Mouse (Mus musculus) right cerebral cortex, adult 18-20 months (tissue): Measurements from ENCODE around the gene Fam81a.

Experiments used
- DNase-seq: peaks from one replicate; pipeline ENCODE4 v3.0.0; 2022; ENCODE audit warnings: mixed read lengths

The Fam81a gene

DNA sequence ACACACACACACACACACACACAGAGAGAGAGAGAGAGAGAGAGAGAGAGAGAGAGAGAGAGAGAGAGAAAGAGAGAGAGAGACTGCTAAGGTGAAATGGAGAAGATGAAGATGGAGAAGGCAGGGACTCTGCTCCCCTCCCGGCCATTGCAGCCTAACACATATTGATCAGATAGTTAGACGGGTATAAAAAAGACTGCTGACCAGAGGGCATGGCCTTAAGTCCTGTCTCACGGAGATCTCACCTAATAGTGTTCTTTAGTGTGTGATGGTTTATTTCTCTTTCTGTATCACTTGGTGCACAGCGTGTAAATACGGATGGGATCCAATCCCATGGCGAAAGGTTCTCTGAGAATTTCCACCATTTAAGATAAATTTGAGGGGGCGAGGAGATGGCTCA, at the start of gene Fam81a:
Fam81a (minus strand) TSS at position 101 of the 400 bp plus-strand sequence.
- no peak for DNase-seq

GRCm38 (mm10) chr9:70182639-70183038, 40.3 kb upstream of the Fam81a start:
- DNase-seq, result no peak

DNA sequence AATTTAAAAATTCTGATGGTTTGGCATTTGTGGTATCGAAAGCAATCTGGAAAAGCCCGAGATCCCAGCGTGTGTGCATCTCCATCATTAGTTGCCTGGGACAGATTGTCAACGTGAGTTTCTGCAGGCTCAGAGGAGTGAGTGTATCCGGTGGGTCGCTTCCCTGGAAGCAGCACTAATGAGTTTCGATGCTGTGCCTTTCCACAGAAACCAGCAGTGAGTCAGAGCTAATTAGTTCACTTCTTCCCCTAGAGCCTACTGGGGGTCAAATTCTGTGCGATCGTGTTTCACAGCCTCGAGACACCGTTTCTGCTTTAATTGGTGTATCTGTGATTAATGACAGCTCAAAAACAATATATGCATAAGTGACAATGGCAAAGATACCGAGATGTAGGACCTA, 39.4 kb upstream of the Fam81a start:
- no peak for DNase-seq

DNA sequence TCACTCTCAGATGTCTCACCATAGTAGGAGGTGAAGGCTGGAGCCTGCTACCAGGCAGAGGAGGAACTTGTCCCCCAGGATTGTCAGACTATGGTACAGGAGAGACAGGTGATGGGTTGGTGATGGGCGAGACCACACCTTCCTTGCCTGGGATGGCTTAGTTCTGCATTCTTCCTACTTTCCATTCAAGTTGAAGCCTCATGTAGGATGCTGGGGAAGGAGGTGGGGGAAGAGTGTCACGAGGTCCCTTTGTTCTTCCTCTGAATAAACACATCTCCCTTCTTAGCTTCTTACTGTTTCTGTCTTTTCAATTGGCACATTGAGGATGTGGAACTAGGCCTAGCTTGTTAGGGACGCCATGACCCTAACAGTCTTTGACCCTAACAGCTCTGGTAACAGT, 33.9 kb upstream of the Fam81a start:
- no peak for DNase-seq

GRCm38 (mm10) chr9:70174896-70175295, 32.5 kb upstream of the Fam81a start:
- no peak for DNase-seq

DNA sequence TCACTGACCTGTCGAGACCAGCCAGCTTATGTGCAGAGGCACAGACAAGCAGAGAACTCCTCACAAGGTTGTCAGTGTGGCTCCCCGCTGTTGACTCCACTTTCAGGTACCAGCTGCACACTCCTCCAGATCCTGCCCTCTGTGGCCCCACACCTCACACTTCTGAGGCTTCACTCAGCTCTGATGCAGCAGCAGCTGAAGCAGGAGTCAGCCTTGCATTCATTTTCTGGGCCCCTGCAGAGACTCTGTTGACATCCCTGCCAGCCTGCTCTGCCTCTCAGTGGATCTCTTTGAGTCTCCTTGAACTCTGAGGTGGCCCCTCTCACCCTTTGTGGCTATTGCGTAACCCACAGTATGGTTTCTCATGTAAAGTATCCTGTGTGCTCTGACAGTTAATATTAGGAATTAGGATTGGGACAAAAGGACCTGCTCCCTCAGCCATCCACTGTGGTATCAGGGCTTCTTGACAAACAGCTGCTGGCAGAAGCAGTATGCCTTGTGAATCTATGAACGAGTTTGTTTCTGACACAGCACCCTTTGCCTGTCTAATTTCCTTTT, 32.0 kb upstream of the Fam81a start:
- no peak for DNase-seq

GRCm38 (mm10) chr9:70168973-70169372, 26.6 kb upstream of the Fam81a start:
- DNase-seq, result no peak

GRCm38 (mm10) chr9:70160071-70160470, 17.7 kb upstream of the Fam81a start:
- DNase-seq, result peak; percentile 58

DNA sequence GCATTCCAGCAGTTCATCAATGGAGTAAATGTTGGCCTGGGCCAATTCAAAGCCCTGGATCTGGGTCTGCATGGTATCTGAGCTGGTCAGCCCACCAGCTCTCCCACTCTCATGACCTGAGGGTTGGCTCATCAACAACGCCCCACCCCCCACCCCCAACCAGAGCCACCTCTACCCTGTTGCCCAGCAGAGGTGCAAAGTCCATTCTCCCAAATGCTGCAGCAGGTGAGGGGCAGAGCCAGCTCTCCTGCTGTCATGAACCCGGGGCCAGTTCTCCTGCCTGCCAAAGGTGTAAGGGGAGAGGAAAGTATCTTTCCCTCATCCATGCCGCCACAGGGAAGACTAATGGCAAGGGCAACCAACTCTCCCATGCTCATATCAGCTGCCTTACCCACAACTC, 5.3 kb upstream of the Fam81a start:
- no peak for DNase-seq

GRCm38 (mm10) chr9:70145426-70145825, 3.1 kb upstream of the Fam81a start:
- no peak for DNase-seq

DNA sequence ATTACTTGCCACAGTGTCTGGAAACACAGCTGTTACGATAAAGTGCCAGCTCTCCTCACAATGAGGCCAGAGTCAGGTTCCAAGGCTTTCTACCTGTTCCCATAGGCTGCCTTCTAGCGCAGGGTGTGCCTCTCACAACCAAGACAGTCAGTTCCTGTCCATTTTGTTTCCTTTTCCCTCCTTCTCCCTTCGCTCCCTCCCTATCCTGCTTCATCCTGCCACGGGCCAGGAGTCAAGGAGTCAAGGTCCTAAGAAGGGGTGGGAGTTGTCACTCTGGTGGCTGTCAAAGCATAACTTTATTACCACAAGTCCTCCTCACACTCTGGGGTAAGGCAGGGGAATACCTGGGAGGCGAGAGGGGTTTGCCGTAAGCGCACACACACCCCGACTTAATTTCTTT, 966 bp upstream of the Fam81a start:
- no peak for DNase-seq

GRCm38 (mm10) chr9:70141885-70142326, 454 bp downstream of the Fam81a start:
- peak; percentile 45 for DNase-seq

- peak; percentile 94 for DNase-seq
Observed at GRCm38 (mm10) chr9:70140871-70141796, 1.2 kb downstream of the Fam81a start.

DNA sequence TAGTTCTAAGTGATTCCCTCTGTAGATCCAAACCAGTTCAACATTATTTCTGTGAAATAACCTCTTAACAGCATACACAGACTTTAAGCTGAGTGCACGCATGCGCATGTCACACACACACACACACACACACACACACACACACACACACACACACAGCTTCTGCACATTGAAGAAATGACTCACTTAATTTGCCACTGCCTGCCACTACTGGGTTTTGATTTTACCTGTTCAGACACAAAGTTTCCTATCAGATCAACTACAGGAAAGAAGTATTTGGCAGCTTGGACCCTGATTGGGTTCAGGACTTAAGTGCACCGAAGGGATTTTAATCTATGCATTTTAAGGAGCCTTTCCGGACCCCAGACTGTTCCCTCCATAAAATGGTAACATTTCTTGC, 2.0 kb downstream of the Fam81a start:
- DNase-seq, result peak; percentile 34

- DNase-seq, result no peak
Observed at GRCm38 (mm10) chr9:70139331-70139885, 3.0 kb downstream of the Fam81a start.

- no peak for DNase-seq
Observed at GRCm38 (mm10) chr9:70138511-70138910, 3.8 kb downstream of the Fam81a start.

DNA sequence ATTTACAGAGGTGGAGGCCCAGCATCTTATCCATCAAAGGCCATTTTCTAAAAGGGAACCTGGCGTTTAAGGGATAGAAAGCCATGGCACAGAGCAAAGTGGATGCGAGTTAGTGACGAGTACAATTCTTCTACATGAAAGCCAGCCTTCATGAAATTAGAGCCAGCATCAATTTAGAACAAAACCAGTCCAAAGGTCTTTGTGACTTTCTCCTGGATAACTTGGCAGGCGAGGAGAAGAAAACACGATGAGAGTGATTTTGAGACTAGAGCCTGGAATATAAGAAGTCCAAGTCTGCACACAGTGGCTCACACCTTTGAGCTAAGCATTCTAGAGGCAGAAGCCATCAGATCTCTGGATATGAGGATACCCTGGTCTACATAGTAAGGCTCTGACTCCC, 4.4 kb downstream of the Fam81a start:
- DNase-seq, result no peak

GRCm38 (mm10) chr9:70135186-70135585, 7.2 kb downstream of the Fam81a start:
- no peak for DNase-seq

GRCm38 (mm10) chr9:70134716-70135115, 7.6 kb downstream of the Fam81a start:
- DNase-seq, result no peak

- DNase-seq, result peak; percentile 70
Observed at GRCm38 (mm10) chr9:70134215-70134614, 8.1 kb downstream of the Fam81a start.

- no peak for DNase-seq
Observed at GRCm38 (mm10) chr9:70130786-70131185, 11.6 kb downstream of the Fam81a start.

- peak; percentile 59 for DNase-seq
Observed at GRCm38 (mm10) chr9:70111869-70112286, 30.5 kb downstream of the Fam81a start.

- no peak for DNase-seq
Observed at GRCm38 (mm10) chr9:70110871-70111270, 31.5 kb downstream of the Fam81a start.

- peak; percentile 81 for DNase-seq
Observed at GRCm38 (mm10) chr9:70109279-70109678, 33.1 kb downstream of the Fam81a start.
